Mouse (Mus musculus) mesoderm, embryonic 11.5 days (tissue): ENCODE measurements around the gene Gnb1.
A peak's percentile ranks its signal among the peaks of the same experiment; 100 is the strongest.

ENCODE experiments used
- DNase-seq: peaks from one replicate; pipeline ENCODE4 v3.0.0-alpha.2; 2012; ENCODE audit warnings: low read depth, low spot score

Gnb1 gene

DNA sequence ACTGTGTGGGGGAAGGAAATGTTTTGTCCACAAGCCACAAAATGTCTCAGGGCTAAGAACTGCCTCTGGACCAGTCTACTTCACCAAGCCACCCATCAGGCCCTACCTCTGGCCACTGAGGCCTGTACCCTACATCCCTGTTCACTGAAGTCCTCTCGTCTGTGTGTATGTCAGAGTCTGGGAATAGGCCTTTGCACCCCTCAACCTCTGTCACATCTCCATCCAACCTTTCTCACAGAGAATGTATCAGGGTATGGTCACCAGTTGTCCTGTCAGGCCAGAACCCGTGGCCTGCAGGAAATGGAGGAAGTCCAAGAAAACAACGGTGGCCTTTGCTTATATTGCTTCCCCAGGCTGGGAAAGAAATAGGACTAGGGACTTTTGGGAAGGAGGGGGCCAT is 5.6 kb upstream of the Gnb1 start:
- DNase-seq = no peak

- DNase-seq = no peak
These were observed 3.4 kb upstream of the Gnb1 start for GRCm38 (mm10) chr4:155487746-155488145.

GRCm38 (mm10) chr4:155488232-155489025 is 2.7 kb upstream of the Gnb1 start:
- DNase-seq = peak; percentile 44

- no peak for DNase-seq
These were observed 1.8 kb upstream of the Gnb1 start for GRCm38 (mm10) chr4:155489101-155489970.

- DNase-seq = no peak
These were observed 705 bp upstream of the Gnb1 start for GRCm38 (mm10) chr4:155490456-155490855.

GRCm38 (mm10) chr4:155491529-155492130 is 469 bp downstream of the Gnb1 start:
- DNase-seq = peak; percentile 60

GRCm38 (mm10) chr4:155492131-155492633 is 1.0 kb downstream of the Gnb1 start:
- peak; percentile 60 for DNase-seq

GRCm38 (mm10) chr4:155494891-155495290 is 3.7 kb downstream of the Gnb1 start:
- no peak for DNase-seq

GRCm38 (mm10) chr4:155497963-155498362 is 6.8 kb downstream of the Gnb1 start:
- DNase-seq = no peak

DNA sequence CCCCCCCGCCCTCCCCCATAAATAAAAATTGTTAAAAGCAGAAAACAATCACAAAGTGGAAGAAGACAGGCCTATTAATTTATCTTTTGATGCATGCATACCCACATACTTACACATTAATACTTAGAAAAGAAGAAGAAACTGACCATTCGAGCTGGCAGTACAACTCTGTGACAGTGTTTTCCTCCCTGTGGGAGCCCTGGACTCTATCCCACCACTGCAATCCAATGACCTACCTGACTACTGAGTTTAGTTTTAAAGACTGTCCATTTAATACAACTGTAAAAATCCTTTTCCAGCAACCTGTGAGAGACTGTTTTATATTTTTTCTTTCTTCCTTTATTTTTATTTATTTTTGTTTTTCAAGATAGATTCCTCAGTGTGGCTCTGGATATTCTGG is 10.0 kb downstream of the Gnb1 start:
- no peak for DNase-seq

DNA sequence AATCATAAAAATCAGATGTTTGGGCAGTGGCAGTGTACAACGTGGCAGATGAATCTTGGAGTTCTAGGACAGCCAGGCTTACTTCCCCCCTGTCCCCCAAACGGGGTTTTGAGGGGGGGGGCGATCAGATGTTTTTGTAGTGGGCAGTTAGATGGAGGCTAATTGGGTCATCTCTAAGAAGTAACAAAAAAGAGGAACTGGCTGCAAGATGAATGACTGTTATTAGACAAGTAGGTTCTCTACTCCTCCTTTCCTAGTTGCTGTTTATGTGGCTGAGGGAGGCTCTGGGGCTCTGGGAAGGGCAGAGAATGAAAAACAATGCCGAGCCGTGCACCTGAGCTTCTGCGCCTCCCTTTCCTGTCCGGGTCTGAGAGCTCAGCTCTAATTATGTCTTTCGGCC is 13.9 kb downstream of the Gnb1 start:
- no peak for DNase-seq

- no peak for DNase-seq
These were observed 14.6 kb downstream of the Gnb1 start for GRCm38 (mm10) chr4:155505671-155506295.

DNA sequence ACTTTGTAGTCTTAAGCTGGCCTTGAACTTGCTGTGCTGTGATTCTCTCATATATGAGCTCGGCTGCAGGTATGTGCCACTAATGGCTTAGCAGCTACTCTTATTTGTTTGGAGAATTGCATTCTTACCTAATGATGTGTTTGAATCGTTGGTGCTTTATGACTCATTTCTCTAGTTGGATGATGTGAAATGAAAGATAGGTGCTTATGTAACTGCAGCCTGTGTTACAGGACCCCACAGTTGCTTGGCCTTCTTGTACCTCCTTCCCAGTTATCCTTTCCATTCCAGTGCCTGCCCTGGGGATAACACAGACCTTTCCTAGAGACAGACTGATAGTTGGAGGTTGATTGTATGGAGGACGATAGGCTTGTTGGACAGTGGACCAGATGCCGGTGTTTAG is 17.5 kb downstream of the Gnb1 start:
- no peak for DNase-seq

DNA sequence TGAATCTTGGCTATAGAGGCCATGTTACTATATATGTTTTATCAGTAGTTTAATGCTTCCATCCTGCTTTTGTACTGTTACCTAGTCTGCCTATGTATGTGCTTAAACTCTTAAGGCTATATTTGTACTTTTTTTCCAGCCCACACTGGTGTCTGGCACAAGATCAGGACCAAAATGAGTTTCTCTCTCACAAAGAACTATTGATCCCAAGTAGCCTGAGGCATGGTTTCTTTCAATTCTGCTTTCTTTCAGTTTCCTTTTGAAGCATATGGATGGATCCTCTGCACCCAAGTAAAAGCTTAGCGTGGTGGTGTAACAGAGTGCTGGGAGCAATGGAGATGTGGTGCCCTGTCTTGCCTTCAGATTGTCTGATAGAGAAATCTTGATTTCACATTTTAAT is 19.8 kb downstream of the Gnb1 start:
- DNase-seq = no peak

- no peak for DNase-seq
These were observed 23.6 kb downstream of the Gnb1 start for GRCm38 (mm10) chr4:155514810-155515209.

- no peak for DNase-seq
These were observed 26.9 kb downstream of the Gnb1 start for GRCm38 (mm10) chr4:155517948-155518517.

DNA sequence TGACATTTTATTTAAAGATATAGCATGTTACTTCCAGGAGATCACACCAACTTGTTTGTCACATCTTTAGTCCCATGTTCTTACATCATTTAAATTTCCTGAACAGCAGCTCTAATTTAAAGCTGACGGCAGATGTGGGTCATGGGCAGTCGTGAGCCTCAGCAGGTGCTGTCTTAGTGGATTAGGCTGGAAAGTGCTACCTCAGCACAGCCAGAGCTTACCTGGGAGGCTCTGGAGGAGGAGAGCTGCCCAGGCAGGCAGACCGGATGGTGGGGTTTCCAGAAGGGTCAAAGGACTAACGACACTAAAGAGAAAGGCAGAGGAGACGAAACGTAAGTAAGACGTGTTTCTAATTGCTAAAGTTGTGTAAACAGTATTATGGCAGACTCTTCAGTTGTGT is 31.2 kb downstream of the Gnb1 start:
- no peak for DNase-seq

DNA sequence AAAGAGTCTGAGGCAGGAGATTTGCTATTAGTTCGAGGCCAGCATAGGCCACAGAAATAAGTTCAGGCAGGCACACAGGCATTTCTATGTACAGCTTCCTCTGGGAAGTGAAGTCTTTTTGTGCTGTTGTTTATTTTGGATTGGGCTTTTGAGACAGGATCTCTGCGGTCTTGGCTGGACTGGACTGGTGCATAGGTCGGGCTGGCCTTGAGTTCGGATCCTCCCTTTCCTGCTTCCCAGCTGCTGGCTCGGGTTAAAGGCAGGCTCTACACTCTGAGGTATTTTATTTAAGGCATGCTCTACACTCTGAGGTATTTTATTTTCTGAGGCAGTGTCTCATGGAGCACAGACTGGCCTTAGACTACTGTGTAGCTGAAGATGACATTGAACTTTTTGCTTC is 34.6 kb downstream of the Gnb1 start:
- DNase-seq = no peak

- DNase-seq = no peak
These were observed 38.1 kb downstream of the Gnb1 start for GRCm38 (mm10) chr4:155529294-155529693.

DNA sequence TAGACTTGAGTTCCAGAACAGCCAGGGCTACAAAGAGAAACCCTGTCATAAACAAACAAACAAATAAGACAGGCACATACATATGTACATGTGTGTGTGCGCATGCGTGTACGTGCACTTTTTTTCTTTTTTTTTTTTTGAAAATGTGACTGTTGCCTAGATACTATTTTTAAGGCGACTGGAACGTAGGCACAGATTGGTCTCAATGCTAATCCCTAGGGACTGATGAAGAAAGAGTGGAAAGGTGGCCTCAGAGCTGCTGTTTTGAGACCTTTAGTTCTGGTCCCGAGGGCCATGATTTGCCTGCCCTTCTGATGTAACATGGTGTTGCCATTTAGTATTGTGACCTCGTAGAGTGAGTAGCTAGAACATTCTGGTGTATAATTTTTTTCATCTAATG is 58.8 kb downstream of the Gnb1 start:
- DNase-seq = no peak

DNA sequence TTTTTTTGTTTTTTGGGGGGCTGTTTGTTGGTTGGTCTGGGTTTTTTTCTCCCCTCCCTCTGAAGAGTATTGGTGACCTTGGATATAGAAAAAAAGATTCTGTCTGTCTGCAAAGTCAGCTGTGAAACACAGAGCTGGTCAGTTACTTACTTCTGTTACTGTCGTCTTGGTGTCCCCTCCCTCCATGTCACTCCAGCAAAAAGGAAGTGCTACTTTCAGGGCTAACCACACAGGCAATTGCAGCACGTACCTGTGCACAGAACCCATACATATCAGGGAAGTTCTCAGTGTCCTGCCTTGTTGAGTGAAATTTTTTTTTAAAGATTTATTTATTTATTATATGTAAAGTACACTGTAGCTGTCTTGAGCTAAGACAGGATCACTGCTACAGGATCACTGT is 59.3 kb downstream of the Gnb1 start:
- no peak for DNase-seq
